Mouse (Mus musculus) stomach, postnatal 0 days (tissue): ENCODE results near the gene Ubc.

Experiments used
- CTCF ChIP-seq: IDR thresholded peaks from 2 replicates; pipeline ENCODE4 v1.5.1; 2016; ENCODE audit warnings: antibody characterized with exemption, low read depth, mild to moderate bottlenecking, moderate library complexity
- EP300 ChIP-seq: optimal IDR thresholded peaks from 2 replicates; pipeline ENCODE3; 2016; ENCODE audit warnings: antibody characterized with exemption

GRCm38 (mm10) chr5:125351939-125352338, 38.1 kb downstream of the Ubc start:
- TF ChIP-seq CTCF = no peak
- no peak for TF ChIP-seq EP300
